Mouse (Mus musculus) right cerebral cortex, postnatal 10 days (tissue): Measurements from ENCODE around the gene Adh1.

Experiments used
- DNase-seq, 2 experiments: peaks; one replicate each; pipeline ENCODE4 v3.0.0; 2021; ENCODE audit warnings: low spot score in 2 of 2

The Adh1 gene

DNA sequence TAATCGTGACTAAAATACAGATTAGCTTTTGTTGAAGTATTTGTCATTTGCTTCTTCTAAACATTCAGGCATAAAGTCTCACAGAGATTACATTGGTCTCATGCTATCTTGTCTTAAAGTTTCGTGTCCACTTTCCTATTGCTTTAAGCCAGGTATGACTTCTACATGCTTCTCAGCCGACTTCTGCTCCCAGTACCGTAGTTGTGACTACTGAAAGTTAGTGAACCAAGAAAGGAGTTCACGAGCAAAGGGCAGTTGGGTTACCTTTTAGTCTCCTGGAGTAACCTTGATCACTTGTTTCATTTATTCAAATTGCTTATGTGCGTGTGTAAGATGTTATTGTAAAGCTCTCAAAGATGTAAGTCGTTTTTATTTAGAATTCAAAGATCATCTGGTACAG is 25.2 kb downstream of the Adh1 start:
- DNase-seq: no peak

DNA sequence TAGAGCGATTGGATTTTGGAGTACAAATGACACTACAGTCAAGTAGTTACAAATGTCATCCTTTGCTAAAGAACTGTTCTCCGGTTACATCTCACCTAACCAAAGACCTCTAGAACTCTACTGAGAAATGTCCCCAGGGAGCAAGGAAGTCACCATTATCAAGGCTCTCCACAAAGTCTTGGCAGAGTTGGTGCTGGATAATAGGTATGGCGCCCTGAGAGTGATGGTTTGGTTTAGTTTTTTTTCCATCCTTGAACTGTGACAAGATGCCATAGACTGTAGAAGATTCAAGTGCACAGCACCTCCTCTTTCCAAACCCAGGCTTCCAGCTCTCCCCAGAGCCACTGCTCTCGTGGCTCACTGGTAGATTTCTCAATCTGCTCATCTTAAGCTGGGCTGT is 26.9 kb downstream of the Adh1 start:
- no peak for DNase-seq

DNA sequence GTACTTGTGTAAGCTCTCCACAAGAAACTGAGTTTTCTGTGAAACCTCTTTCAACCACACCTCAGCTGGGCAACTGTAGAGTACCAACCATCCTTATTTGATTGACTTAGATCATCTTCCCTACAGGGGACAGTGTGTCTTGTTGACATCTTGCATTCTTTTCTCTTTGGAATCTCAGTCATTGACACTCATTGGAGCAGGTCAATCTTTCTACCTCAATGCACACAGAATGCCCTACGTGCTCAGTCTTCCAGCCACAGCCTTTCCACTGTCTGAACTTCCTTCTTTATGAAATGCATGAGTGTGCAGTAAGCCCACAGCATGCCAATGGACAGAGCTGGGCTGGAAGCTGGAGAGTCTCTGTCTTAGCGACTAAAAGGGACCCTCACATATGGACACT is 29.9 kb downstream of the Adh1 start:
- DNase-seq: no peak

DNA sequence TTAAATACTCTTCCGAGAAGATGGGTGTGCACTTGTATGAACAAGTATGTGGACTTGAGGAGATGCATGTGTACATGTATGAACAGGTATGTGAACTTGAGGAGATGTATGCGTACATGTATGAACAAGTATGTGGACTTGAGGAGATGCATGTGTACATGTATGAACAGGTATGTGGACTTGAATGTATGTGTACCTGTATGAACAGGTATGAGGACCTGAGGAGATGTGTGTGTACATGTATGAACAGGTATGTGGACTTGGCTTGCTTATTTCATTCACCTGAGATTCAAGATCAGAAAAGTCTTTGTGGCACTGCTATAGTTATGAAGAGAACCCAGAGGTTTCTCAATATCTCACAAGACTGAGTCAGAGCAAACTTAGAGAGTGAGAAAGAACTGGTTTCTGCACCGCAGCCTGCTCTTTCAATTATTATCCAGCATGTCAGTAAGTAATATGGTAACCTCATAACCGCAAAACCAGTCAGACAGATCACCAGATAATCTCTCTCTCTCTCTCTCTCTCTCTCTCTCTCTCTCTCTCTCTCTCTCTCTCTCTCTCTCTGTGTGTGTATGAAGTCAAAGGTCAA is 30.8 kb downstream of the Adh1 start:
- DNase-seq: no peak

DNA sequence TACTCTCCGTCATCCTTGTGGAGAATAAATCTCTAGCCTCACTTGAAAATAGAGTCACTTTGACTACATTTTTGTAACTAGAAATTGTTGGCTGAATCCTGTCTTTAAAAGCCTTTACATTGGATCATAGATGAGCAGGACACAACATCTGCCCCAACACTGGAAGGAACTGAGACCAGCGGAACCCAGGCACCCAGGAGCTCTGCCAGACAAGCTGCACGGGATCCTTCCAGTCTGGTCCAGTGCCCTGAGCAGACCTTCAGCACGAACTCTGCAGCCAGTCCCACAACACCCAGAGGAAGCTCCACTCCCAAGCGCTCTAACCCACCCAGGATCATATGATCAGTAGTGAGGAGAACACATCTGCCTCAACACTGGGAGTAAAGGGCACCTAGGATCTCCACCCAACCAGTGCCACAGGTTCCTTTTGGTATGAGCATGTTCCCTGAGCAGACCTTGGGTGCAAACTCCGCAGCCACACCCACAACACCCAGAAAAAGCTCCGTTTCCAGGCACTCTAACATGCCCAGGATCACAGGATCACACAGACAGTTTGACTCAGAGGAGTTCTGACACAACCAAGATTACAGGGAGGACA is 32.6 kb downstream of the Adh1 start:
- no peak for DNase-seq

DNA sequence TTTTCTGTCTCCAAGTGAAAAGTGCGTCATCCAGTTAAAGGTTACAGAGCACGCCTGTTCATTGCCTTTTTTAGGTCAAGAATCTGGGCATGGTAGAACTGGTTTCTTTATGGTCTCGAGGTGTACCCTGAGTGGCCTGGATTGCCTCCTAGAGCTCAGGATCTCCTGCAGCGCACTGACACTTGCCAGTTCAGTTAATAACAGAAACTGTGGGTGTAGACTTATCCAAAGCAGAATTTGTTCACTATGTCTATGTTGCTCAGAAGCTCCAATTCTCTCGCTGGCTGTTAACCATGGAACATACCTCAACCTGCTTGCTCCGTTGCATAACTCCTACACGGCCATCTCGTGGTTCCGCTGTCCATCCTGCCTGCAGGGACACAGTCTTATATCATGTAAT is 39.3 kb downstream of the Adh1 start:
- DNase-seq: no peak

DNA sequence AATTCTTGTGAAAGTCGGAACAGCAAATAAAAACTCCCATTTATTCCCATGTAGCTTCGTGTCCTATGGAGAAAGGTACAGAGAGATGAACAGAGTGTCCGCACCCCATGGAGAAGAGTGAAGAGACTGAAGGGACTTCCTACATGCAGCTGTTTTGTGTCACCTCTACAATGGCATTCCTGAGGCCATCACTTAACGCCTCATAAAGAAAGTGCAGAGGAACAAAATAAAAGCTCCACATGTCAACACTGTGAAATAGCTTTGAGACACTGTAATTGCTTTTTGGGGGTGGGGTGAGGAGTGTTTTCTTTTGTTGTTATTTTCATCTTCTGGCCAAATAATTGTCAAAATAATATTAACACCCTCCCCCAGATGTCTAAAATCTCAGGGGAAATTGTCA is 41.9 kb downstream of the Adh1 start:
- DNase-seq: no peak

DNA sequence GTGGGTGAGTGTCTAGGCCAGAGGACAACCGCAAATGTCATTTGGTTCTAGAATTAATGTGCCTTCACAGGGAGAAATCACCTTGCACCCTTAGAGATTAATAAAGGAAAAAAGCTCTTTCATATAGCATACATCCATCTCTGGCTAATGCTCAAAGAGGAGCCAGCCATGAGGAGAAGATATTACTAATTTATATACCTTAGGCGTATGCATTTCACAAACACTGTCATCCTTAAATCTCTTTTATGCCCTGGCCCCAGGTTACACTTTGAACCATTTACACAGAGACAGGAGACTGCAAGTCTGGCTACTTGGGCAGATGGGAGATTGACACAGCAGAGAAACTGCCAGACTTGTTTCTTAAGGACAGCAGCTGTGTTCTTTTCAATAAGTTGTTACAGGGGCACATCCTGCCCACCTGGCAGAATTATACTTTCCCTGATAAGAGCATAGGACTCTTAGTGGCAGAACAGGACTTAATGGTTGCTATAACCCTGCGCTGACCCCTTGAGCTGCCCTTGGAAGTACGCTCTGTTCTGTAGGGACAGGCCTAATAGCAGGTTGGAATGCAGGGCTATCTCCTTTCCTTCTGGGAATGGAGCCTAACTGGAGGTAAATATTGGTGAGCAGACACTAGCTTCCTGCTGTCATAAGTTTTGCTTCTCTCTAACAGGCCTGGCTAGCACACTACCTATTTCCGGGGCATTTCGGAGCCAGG is 43.1 kb downstream of the Adh1 start:
- DNase-seq: no peak

DNA sequence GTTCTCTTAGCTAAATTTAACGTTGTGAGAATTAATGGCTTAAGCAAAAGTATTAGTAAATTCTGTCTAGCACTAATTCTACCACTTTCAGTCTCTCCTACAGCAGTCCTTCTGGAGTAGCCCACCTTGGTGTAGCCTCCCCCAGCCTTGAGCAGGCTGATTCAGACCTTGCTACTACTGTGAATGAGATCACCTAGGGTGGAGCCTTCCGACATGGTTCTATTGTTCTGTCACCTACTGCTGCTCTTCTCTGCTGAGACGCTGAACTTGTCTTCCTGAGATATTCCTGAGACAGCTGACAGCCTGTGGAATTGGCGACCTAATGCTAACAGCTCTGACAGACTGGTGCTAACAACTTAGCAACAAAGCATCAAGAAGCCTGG is 43.7 kb downstream of the Adh1 start:
- no peak for DNase-seq

DNA sequence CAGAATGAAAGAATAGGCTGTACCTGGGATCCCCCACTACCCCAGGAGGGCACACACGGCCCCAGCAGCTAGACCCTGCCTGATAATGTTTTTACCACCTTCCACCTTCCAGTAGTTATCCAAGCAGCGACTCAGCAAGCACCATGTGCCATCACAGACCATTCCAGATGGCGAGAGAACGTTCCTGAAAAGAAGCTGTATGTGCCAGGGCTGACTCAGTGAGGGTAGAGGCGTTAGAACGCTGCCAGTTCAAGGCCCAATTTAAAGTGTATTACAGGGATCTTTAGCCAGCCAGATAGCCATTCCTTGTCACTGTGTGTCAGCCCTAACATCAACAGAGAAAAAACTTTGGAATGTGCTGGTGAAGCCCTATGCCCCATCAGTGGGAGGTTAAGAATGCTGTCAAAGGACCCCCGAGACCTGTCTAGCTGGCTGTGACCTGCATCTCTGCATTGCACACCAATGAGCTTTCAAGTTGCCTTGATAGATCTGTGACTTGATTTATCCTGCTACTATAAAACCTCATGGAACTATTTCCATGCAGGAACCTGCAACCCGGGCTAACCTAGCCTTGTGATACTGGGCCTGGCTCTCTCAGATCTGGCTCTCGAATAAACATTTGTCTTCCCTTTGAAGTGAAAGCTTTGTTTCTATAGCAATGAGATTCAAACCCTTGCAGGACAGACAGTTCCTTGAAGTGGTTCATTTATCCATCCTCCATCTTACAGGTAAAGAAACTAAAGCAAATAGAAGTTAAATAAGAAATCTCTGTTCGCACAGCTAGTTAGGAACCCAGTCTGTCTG is 44.9 kb downstream of the Adh1 start:
- DNase-seq: no peak

DNA sequence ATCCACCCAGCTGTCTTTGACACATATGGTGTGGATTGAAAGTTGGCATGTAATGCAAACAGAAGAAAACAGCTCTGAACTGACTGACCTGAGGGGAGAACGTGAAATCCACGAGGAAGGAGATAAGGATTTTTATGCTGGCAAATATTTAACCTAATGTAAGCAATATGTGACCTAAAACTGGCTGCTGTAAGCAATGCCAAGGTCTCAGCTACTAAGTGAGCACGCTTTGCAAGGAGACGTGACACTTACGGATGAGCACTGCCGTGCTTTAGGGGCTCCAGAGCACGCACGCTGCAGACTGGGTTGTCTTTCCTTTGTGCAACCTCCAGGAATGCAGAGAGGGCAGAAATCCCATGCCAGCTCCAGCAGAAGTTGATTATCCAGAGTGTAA is 45.5 kb downstream of the Adh1 start:
- no peak for DNase-seq

DNA sequence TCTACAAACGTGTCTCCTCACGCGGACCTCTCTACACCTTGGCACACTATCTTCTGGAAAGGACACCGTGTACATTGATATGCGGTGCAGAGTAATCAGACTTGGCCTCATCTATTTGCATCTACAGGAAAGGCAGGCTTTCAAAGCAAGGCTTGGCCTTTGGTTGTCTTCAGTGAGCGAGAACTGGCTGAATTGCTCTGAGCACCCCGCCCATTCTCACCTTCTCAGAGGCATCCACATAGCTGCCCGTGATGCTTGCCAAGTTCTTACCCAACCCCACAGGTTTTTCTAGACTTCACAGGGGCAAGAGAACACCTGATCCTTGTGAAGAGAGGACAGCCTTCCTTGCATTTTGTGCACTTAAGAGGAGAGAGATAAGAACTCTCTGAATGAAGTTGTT is 49.1 kb downstream of the Adh1 start:
- no peak for DNase-seq

DNA sequence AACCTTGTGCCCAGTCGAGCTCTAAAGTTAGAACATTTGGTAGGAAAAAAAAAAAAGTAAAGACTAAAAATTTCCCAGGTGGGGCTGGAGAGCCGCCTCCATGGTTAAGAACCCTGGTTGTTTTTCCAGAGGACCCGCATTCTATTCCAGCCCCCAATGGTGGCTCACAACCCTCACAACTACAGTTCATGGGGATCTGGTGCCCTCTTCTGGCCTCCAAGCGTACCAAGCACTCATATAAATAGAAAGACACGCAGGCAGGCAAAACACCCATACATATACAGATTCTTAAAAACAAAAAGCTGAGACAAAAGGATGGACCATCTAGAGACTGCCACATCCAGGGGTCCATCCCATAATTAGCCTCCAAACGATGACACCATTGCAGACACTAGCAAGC is 50.2 kb downstream of the Adh1 start:
- DNase-seq: no peak

DNA sequence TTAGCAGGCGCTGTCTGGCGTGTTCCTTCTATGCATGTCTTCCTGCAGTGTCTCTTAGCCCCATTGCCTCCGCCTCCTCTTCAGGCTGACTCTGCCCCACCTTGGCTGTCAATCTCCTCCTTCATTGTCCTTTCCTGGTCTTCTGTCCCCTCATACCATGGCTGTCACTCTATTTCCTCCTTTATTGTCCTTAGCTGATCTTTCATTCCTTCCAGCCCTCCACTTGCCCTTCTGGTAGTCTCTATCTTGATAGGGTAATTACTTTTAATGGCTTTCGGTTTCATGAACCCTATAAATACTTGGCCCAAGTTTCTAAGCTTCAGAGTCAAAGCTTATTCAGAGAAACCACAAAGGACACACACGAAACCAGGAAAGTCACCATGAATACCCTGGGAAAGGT is 52.2 kb downstream of the Adh1 start, which contains the start of gene Adh6a:
Adh6a (plus strand) TSS at position 322 of the 400 bp plus-strand sequence.
- DNase-seq: no peak

DNA sequence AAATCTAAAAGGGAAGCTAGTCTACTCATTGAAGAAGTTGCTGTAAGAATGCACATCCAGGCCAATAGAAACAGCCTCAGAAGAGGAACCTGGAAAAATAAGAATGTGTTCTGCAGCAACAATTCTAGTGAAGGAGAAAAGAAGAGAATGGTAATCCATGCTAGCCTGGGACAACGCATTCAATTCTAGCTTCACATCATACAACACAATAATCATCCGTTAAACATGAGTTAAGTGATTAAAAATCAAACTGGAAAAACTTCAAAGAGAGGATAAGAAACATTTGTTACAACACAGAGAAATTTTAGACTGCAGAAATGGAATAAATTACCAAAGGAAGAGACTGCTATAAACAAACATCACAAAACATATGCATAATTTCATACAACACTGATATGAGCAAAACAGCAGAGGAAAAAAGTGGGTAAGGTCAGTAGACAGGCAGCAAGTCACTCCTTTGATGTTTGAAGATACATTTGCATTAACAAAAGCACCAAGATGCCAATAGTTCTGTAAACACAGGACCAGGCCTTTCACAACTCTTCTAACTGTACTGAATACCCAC is 56.2 kb downstream of the Adh1 start:
- DNase-seq: no peak

DNA sequence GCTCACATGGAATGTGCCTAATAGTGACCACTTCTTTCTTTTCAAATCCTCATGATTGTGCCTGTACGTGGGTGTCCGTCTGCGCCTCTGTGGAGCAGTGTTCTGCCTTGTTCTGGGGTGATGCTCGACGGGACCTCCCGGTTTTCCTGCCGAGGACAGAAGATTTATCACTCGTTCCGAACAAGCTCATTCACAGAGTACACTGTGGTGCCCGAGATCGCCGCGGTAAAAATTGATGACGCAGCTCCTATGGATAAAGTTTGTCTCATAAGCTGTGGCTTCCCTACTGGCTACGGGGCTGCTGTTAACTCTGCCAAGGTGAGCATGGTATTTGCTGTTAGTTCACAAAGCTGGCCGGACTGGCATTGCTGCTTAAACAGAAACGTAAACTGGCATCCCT is 64.2 kb downstream of the Adh1 start:
- DNase-seq: no peak

DNA sequence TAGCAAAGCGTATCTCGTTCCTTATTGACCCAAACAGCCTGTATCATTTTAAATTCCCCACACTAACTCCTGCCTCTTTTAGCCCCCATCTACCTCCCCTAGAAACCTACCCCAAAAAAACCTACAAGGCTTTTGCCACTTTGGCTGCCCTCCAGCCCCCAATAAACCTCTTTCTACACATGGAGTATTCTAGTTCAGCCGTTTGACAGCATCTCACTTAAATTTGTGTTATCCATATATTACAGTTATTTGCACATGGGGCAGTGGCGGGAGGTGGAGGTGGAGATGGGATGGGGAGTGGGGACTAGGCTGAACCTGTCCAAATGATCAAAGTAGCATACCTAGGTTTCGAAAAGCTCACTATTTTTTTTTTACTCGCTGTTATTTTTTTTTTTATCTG is 64.7 kb downstream of the Adh1 start:
- no peak for DNase-seq

DNA sequence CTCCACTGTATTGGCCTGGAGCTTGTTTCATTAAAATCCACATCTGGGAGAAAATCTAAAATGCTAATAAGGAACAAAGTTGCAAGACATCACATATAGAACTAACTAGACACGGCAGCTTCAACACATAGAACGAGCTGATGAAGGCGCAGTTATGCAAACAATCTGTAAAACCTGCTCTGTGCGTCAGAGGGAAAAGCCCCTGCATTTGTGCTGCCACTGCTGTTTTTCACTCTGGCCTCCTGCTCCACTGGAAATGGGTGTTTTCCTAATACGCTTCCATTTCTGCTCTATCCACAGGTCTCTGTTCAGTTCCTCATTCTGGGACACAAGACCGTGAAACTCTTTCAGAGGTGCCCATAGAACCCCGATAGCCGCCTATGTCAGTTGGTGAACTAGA is 73.1 kb downstream of the Adh1 start:
- no peak for DNase-seq

DNA sequence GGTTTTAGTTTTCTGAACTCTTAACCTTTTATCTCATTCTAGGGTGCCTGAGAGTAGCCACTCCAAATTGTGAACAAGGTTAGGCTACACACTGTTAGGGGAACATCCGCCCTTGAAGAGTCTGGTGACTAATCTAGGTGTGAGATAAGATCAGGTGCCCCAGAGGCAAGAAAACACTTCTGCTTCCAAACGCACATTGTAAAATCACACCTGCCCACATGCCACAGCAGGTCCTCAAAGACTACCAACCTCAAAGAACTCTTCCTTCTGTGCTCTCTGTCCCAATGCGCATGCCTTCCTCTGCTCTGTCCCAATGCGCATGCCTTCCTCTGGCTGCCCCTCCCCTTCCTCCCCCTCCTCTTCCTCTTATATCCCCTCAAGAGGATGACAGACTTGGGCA is 73.5 kb downstream of the Adh1 start:
- DNase-seq: no peak

DNA sequence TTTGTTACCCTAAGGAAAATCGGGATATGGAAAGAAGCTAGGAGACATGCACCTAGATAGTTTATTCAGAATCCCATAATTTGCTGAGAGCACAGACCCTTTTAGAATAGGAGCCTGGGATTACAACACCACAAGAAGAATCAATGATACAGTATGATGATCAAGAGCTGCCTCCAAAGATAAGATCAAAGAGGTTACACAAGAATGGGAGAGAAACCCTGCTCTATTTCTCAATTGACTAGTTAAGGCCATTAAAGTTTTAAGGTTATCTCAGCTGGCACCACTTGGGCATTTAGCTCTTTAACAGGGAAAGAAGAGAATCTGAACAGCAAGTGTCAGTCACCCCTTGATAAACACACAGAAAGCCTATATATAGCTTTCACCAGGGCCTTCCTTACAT is 74.8 kb downstream of the Adh1 start:
- DNase-seq: no peak

DNA sequence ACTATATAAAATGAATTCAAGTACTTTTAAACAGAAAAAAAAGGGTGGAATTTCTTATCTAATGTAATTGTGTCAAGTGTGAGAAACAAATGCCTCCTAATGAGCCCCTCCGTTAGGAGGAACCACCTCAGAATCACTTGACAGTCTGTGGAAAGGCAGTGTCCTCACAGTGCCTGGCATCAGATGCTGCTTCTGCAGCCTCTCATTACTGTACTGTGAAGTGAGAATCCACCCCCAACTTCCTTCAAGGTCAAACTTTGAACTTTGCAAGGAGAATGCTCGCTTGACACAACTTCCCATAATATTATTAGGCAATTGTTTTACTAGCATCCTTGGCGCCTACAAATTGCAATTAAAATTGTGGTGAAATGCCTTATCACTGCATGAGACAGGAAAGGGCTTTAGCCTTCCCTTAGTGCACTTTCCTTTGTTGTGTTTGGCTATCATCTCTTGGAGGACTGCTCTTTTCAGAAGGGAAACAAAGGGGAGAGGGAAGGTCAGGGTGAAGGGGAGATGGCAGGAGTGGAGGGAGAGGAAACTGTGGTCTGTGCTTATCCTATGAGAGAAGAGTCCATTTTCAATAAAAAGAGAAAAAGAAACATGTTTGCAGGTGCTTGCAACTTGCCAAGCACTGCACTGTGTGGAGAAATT is 75.4 kb downstream of the Adh1 start:
- no peak for DNase-seq
